Mouse (Mus musculus) G1E-ER4 (cell line): ENCODE measurements around the gene Krtap3-3. TPM values are rescaled to one million over a fixed set of nuclear protein-coding genes. Genes with fewer than 3 reads are reported as not detected.
"Not testable (repeated sequence)": the region's sequence is repeated elsewhere in the genome, so short reads cannot be mapped to it uniquely, and the experiment has no call there.

Experiments
- GATA1 ChIP-seq: IDR thresholded peaks from one replicate; pipeline ENCODE4 v1.8.0; 2012; ENCODE audit warnings: low read length, inconsistent platforms
- polyA plus RNA-seq: library from polyadenylated mRNA; stranded (reverse); fragments of >175 nt; gene quantifications from 2 replicates; pipeline ENCODE4 v1.2.3, GENCODE M21; 2012

The Krtap3-3 gene
- not detected in 2 replicates for polyA plus RNA-seq

GRCm38 (mm10) chr11:99550765-99551164 lies at the start of gene Krtap3-3:
Krtap3-3 (minus strand) TSS chr11:99550865.
- TF ChIP-seq GATA1, result no peak

DNA sequence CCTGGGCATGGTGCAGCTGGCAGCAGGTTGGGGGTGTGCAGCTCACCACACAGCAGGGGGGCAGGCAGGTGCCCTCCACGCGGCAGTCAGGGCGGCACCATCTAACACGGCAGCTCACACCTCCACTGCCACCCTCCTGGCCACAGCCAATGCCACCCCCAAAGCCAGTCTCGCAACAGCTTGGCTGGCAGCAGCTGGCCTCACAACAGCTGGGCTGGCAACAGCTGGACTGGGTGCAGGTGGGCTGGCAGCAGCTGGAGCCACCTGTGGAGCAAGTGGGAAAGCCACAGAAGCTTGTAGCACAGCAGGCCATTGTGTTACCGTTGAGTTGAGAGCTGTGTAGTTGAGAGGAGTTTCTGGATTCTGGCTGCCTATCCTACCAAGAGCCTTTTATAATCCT lies 47.1 kb upstream of the Krtap3-3 start, which contains the start of gene Krtap9-3:
Gene Krtap9-3, minus strand, starts transcription at position 364 of the 400 bp plus-strand sequence.
- not testable (repeated sequence) for TF ChIP-seq GATA1

DNA sequence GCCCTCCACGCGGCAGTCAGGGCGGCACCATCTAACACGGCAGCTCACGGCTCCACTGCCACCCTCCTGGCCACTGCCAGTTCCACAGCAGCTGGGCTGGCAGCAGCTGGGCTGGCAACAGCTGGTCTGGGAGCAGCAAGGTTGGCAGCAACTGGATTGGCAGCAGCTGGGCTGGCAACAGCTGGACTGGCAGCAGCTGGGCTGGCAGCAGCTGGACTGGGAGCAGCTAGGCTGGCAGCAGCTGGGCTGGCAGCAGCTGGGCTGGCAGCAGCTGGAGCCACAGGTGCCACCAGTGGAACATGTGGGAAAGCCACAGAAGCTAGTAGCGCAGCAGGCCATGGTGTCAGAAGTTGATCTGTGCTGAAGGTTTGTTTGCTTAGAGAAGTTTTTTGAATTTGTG lies 40.3 kb upstream of the Krtap3-3 start, which contains the start of gene Krtap1-3:
Gene Krtap1-3, minus strand, starts transcription at position 359 of the 400 bp plus-strand sequence.
- no peak for TF ChIP-seq GATA1

- TF ChIP-seq GATA1, result no peak
Observed at GRCm38 (mm10) chr11:99585096-99585495, 34.4 kb upstream of the Krtap3-3 start.

DNA sequence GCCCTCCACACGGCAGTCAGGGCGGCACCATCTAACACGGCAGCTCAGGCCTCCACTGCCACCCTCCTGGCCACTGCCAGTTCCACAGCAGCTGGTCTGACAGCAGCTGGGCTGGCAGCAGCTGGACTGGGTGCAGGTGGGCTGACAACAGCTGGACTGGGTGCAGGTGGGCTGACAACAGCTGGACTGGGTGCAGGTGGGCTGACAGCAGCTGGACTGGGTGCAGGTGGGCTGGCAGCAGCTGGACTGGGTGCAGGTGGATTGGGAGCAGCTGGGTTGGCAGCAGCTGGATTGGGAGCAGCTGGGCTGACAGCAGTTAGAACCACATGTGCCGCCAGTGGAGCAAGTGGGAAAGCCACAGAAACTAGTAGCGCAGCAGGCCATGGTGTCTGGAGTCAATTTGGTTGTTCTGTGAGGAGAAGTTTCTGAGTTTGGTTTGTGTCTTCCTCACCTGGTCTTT lies 32.6 kb upstream of the Krtap3-3 start, which contains the start of gene Krtap1-4:
Gene Krtap1-4, minus strand, starts transcription at position 410 of the 460 bp plus-strand sequence.
- TF ChIP-seq GATA1, result no peak

DNA sequence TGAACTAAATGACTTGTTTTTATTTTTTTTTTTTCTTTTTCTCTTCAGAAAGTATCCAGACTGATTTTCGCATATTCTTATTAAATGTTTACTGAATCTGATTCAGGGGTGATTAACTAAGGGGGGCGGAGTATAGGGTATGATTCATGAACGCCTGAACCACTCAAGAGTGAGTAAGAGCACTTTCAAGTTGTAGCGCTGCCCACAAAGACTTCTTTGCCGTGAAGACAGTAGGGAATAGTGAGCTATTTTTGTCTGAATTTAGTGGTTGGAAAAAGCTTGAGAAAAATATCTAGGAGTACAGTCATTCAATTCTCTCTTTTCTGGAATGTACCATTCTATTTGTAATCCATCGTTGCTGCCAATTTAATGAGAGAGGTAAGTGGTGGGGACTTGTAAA lies 30.9 kb upstream of the Krtap3-3 start:
- TF ChIP-seq GATA1, result no peak

DNA sequence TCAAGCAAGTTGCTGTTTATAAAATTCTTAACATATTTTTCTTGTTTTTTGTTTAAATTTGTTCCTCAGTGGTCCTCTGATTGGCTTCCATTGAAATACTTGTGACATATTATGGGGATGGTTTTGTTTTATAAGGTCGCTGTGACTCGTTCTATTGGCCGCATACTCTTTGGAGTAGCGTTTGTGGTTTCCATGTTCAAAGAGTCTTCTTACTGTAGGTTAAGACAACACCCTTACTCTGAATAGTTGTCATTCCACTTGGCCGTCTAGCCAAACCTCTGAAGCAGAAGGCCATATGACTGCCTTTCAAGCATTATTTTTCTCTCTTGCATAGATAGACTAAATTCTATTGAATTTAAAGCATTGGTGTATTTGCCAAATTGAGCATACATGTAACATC lies 30.4 kb upstream of the Krtap3-3 start:
- no peak for TF ChIP-seq GATA1

- TF ChIP-seq GATA1, result no peak
Observed at GRCm38 (mm10) chr11:99580636-99581035, 30.0 kb upstream of the Krtap3-3 start, which contains the start of gene Krtap1-5. Krtap1-5 (minus strand) TSS chr11:99581016.

- TF ChIP-seq GATA1, result no peak
Observed at GRCm38 (mm10) chr11:99574106-99574505, 23.4 kb upstream of the Krtap3-3 start.

DNA sequence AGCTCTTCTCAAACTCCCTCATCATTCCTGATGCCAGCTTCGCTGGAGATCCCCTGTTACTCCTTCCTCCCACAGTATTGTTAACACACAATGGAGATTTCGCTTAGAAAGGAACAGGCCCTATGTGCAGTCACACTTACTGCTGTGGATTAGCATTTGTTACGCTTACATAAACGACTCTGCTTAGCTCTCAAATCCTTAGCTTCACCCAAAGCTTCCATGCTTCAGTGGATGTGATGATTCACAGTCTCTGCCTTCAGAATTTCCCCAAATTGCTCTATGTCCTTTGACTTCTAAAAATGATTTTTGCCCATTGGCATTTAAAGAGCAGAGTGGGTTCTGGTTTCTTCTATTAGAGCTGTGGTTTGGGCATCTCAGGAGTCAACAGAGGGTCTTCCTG lies 22.5 kb upstream of the Krtap3-3 start:
- no peak for TF ChIP-seq GATA1

DNA sequence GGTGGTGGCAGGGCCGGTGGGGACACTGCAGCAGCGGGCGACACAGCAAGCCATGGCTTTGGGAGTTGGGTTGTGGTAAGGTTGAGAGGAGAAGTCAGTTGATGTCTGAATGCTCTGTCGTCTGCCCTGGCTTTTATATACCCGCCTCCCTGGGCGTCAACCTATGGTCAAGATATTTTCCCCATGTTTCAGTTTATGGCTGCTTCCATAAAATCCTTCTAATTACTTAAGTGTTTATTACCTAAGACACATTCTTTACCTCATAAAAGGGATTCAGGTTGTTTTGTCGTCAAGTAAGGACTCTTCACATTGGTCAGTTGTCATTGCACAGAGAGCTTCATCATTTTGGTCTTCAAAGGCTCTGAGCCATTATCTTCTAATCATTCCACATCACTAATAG lies 15.9 kb upstream of the Krtap3-3 start, which contains the start of gene Krtap3-1:
Gene Krtap3-1, minus strand, starts transcription at position 101 of the 400 bp plus-strand sequence.
- no peak for TF ChIP-seq GATA1

GRCm38 (mm10) chr11:99562580-99562979 lies 11.9 kb upstream of the Krtap3-3 start:
- TF ChIP-seq GATA1, result no peak

DNA sequence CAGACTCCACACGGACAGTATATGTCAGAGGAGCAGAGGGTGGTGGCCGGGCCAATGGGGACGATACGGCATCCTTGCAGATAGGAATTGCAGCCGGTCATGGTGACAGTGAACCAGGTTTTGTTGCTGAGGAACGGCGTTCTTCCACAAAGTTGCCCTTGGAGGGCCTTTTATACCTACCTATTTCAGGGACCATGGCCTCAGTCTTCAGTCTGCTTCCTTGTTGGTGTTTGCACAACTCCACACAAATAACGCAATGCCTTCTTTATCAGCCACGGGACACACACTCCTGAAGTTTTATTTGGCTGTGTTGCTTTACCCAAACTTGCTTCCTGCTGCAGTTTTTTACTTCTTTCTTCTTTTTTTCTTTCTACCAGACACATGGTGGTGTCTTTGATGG lies 8.7 kb upstream of the Krtap3-3 start, which contains the start of gene Gm11939:
Gene Gm11939, minus strand, starts transcription at position 101 of the 400 bp plus-strand sequence.
- no peak for TF ChIP-seq GATA1

DNA sequence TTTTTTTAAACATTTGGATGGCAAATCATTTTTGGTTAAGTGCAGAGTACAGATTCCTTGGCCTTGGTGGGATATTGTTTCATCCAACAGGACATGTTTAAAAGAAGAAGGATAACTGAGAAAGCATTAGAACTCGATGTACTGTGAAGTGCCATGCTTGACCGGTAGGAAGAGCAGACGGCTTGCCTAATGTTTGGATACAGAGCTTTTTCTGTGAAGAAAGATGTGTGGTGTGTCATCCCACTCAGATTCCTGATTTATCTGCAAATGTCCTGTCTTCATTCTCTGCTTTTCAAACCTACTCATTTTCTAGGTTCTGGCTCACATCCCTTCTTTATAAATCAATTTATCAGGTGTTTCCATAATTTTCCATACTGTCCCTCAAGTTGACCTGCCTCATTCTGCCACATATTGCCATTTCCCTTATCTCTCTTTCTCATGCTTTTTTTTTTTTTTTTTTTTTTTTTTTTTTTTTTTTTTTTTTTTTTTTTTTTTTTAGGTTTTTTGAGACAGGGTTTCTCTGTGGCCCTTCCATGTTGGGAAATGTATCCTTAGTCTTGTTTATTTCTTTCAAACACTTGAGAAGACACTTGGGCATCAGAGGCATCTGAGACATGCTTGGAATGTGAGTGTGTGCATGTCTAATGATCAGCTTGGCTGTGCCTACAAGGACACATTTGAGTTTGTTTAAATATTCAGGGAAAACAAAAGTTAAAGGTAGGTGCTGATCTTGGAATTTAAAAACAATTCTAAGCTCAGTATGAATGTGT lies 7.5 kb upstream of the Krtap3-3 start:
- TF ChIP-seq GATA1, result no peak

DNA sequence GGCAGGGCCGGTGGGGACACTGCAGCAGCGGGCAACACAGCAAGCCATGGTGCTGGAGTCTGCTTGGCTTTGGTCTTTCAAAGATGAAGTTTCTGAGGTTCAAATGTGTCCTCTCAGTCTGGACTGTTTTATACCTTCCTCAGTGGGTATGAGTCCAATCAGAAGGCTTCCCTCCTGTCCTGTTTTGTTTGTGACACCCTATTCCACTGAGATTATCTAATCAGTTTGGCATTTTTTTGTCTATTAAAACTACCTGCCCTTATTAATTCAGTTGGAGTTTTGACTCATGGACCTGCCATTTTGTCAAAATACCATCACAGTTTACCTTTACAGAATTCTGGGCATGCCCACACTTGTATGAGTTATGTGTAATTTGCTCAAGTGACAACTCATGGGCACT lies 6.1 kb upstream of the Krtap3-3 start, which contains the start of gene Krtap3-2:
Gene Krtap3-2, minus strand, starts transcription at position 101 of the 400 bp plus-strand sequence.
- TF ChIP-seq GATA1, result no peak

- TF ChIP-seq GATA1, result no peak
Observed at GRCm38 (mm10) chr11:99556195-99556594, 5.5 kb upstream of the Krtap3-3 start.
